Mouse (Mus musculus): Measurements from ENCODE around the gene Dzip3.

Dzip3 gene

DNA sequence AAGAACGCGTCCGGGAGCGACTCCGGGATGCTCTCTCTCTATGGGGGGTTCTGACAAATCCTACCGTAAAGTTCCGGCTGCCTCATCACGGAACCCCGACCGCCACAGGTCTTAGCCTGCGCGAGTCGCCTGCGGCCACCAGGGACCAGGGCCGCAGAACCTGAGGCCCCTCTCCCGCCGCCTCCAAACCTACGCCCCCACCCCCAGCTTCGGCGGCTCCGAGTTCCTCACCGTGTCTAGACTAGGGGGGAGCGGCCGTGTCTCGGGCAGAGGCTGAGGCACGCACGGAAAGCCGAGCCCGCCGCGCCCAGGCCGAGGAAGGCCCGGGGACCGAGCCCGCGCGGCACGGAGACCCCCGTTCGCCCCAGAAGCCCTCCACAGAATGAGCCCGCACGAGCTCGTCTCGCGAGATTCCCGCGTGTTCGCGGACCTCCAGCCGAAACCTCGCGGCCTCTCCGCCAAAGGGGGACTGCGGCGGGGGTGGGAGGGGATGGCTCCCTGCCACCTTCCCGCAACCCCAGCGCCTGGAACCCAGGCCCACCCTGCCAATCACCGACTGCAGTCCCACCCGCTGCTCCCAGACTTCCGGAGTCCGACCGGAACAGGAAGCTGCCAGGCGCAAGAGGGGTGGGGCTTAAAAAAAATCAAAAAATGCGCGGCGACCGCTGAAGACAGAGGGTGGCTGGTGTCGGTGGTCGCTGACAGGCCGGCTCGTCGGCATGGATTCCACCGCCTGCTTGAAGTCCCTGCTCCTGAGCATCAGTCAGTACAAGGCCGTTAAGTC is at the start of gene Dzip3, which contains the start of gene Cip2a:
Gene Dzip3, minus strand, starts transcription at position 607 of the 784 bp plus-strand sequence.
Gene Cip2a, plus strand, starts transcription at position 627 of the 784 bp plus-strand sequence.
- peak; percentile 87 for DNase-seq (ENCODE audit: low read depth, low spot score)

DNA sequence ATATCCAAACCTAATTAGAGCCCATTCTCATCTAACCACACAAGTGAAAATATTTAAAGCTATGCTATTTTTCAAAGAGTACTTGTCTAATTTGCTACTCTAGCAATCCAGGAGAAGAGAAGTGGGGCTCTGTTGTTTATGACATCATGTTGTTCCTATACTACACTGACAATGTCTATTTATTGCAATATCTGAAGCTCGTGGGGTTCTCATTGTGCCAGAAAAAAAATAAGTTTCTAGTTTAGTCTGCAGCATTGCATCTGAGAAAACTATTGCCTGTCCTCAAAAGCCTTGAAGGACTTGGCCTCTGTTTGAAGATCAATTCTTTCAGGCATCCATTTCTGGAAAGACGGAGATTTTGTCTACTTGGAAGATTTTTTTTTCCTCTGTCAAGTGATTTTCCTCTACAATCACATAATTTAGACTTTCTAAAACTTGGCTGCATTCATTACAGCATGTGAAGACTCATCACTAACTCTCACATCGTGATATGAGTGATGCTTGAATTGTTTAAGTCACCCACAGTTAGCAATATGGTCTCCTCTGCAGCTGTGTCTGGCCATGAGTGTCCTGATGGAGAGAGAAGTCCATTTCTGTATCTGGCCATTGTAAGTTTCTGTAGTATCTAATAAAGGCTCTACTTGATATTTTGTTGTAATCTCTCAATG is 46.7 kb upstream of the Dzip3 start:
- no peak for DNase-seq (ENCODE audit: low read depth, low spot score)

DNA sequence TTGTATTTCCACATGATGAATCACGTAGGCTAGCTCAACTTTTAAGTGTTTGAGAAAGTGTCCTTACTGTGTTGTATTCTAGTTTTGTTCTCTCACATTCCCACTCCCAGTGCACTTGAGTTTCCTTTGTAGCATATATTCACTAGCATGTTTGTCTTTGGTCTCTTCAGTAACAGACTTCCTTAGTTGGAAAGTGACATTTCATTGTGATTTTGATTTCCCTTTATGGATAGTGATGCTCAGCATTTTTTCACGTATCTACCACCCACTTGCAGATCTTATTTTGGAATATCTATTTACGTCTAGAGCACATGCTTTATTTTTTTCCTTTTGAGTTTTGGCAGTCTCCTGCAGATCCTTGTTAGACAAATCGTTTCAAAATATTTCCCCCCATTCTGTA is 43.8 kb upstream of the Dzip3 start:
- DNase-seq (ENCODE audit: low read depth, low spot score), result no peak

DNA sequence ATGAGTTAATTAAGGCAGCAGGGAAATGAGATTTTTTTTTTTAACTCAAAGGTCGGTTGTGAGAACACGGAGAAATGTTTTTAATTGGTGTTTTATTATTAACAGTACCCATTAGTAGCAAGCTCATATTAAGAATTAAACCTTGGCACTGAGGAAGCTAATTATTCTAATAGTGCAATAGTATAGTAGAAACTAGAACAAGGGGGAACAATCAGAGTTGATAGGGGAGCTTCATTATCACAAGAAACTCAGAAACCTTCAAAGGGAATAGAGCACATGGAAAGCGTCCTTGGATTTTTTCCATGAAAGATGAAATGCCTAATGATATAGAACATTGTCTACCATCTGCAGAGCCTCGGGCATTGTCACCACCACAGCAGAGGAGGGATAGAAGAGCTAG is 41.9 kb upstream of the Dzip3 start:
- no peak for DNase-seq (ENCODE audit: low read depth, low spot score)

DNA sequence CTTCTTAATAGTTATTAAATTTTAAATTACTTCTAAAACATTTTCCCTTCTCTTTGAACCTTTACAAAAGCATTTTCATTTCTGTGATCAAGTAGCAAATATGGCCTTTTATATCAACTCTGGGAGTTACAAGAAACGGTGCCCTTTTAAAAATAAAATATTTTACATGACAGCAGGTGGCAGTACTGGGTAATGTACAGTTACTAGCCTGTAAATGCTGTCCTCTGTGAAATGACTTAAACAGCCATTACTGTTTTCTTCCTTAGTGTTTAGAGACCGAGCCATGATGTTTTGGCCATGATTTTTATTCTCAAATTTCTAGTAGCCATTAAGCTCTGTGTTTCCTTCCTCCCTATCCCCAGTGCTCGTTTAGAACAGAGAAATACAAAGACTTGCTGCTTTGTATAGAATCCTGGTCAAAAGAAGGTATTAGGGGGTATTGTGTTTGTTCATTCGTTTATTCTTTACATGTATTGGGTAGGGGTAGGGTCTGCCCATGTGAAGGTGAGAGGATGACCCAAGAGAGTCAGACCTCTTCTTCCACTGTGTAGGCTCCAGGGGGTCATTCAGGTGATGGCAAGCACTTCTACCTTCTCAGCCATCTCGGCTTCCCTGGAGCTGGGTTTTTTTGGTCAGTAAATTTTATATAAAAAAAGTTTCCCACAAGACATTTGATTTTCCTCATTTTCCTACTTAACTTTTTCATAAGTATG is 22.8 kb upstream of the Dzip3 start:
- DNase-seq (ENCODE audit: low read depth, low spot score), result peak; percentile 61

DNA sequence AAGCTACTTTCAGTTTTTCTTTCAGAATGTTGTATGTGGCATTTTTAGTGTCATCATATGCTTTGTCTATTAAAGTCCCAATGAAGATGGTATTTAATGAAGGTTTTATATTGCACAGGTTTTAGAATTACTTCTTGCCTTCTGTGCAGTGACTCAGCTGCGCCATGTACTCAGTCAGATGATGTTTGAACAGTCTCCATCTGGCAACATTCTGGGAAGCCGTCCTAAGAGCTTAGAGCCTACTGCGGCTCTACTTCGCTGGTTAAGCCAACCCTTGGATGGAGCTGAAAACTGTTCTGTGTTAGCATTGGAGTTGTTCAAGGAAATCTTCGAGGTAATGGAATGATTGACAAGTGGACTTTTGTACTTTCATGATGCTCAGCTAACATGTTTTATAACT is 10.2 kb upstream of the Dzip3 start:
- DNase-seq (ENCODE audit: low read depth, low spot score), result no peak

DNA sequence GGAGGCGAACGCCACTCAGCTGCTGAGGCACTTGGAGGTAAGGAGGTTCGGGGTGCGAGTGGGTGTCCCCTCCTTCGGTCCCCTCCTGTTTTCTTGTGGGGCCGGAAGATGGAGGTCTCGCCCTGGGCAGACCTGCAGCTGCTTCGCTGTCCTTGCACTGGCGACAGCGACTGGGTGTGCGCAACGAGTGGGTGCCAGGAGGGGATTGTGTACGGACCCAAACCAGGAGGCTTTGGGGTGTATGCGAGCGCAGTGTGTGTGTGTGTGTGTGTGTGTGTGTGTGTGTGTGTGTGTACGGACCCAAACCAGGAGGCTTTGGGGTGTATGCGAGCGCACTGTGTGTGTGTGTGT is 353 bp upstream of the Dzip3 start:
- DNase-seq (ENCODE audit: low read depth, low spot score), result no peak

DNA sequence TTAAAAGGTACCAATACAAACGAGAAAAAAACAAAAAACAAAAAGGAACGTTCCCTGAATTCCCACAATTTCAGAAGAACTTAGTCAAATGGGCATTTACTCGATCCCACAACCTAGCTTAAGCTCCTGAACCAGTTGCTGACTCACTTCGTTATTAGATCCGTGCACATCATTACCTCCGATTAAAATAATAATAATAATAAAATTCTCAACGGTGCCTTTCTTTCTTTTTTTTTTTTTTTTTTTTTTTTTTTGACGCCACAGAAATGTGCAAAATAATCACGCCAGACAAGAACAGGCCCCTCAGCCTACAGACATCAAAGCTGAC is 770 bp downstream of the Dzip3 start:
- DNase-seq (ENCODE audit: low read depth, low spot score), result no peak

DNA sequence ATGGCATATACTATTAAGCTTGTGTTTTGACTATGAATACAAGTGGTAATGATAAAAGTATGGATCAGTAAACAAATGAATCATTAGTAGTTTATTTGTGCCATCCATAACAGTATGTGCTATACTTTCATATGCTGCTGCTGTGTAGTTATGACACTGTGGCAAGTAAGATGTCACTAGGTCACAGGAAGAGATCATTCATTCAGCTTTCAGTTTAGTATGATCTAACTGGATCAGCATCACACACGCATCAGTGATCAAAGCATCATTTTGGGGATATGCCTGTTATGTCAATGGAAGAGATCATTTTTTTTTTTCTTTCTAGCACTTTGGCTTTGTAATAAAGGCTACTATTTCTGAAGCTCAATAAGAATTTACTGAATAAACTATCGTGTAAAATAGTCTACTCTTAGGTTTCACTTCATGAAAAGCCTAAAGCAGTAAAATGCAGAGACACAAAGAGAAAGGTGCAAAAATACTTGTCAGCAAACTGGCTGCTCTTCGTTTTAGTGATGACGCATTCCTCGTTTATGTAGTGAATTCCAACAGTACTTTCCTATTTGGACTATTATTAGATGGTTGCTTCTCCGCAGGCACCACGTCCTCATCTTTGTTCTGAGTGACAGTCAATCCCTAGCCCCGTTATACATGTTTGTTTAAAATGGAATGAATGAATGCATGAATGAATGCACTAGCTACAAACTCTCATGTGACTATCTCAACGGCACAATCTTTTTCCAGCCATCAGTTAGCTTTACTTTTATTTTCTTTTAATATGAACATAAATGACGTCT is 1.3 kb downstream of the Dzip3 start:
- DNase-seq (ENCODE audit: low read depth, low spot score), result peak; percentile 63

DNA sequence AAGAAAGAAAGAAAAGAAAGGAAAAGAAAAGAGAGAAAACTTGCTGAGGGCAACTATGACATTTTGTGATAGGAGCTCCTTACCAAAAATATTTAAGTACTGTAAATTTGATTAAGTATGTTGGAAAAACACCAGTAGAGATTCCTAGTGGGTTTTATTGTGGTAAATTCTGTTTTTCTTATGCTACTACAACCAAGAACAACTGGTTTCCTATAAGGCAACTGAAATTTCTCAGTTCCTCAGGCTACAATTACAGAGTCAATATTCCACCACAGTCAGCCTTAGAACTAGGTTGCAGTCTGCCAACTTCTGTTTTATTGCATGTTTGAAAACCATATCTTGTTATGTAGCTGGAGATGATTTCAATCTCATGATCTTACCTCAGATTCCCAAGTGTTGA is 4.3 kb downstream of the Dzip3 start:
- DNase-seq (ENCODE audit: low read depth, low spot score), result no peak

DNA sequence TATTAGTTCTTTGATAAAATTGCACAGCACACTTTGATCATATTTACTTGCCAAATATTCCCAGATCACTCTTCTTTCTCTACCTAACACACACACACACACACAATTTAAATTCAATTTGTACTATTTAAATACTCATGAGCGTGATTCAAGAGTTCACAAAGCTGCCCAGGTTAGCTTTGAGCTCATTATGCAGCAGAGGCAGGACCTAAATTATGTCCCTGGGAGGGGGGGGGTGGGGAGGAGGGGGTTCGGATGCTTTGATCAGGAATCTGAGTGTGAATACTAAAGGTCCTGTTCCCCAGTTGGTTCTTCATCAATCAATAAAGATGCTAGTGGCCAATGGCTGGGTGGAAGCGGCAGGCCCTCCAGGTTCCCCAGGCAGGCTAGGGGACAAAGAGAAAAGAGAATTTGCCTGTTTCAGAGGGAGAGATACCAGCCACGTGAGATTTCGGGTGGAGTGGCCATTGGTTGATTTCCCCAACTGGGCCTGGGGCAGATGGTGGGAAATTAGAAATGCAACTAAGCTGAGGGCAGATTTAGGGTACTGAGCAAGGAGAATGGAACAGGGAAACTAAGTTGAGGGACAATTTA is 8.8 kb downstream of the Dzip3 start:
- no peak for DNase-seq (ENCODE audit: low read depth, low spot score)

DNA sequence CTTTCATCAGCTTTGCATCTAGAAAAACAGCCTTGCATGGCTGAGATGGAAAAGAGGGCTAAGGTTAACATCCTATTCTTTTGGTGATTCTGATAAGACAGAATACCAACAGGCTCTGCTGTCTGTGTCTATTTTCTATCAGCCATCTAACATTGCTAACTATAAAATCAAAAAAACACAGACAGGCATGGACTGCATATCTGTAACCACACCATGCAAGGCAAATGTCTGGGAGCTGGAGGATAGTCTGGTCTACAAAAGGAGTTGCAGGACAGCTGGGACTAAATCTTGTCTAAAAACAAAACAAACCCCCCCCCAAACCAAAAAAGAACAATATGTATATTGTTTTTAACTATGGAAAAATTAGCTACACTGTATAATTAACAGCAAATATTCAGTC is 14.0 kb downstream of the Dzip3 start:
- DNase-seq (ENCODE audit: low read depth, low spot score), result no peak

DNA sequence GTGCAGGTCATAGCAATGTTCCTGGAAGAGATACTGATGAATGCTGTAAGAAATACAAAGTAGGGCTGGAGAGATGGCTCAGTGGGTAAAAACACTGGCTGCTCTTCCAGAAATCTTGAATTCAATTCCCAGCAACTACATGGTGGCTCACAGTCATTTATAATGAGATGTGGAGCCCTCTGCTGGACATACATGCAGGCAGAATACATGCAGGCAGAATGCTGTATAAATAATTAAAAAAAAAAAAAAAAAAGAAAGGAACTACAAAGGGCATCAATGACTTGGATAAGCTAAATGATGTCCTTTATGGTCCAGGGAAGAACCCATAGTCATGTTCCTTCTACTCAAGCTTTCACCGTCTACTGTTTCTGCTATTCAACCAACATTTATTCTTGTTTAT is 20.4 kb downstream of the Dzip3 start:
- peak; percentile 61 for DNase-seq (ENCODE audit: low read depth, low spot score)

DNA sequence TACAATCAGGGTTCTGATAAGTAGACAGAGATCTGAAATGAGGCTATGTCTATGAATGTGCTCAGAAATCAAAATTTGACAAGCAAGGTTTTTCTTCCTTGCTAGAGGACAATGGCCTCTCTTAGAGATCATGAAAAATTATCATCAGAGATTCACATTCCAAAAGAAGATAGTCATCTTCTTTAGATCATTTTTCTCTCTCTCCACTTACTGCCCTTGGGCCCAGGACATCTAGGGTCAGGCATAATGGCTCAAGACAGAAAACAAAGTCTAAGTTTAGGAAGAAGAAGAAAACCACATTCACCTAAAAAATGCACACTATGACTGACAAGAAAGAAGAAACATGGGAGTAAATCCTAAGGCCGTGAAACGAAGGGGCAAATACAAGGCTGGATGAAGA is 21.0 kb downstream of the Dzip3 start:
- DNase-seq (ENCODE audit: low read depth, low spot score), result no peak

DNA sequence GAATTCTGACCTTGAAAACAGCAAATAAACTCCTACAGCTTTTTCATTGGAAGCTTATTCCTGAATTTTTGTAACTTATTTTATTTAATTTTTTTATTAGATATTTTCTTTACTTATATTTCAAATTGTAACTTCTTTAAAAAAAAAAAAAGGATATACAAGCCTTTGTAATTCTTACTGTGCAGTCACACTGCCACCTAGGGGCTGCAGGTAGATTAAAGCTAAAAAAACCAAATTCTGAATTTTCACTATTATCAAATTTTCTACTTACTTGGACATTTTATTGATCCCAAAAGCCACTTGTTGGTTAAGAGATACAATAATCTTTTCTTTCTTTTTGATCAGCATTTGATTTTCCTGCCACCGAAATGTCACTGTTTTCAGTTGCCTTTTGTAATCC is 52.2 kb downstream of the Dzip3 start:
- DNase-seq (ENCODE audit: low read depth, low spot score), result peak; percentile 63

DNA sequence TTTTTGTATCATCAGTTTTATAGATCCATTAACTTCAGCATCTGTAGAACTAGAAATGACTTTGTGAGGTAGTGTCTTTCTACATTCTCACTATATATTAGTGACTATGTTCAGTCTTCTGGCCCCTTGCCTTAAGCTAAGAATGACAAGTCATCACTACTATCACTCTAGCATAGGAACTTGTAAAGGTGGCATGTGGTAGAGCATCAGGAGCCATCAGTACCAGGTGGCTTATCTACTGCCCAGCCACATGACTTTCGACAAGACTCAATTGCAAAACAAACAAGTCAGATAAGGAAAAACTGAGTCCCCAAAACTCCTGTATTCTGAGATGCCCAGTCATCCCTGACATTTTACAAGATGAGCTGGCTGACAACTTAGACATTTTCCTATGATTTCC is 70.2 kb downstream of the Dzip3 start:
- DNase-seq (ENCODE audit: low read depth, low spot score), result no peak

DNA sequence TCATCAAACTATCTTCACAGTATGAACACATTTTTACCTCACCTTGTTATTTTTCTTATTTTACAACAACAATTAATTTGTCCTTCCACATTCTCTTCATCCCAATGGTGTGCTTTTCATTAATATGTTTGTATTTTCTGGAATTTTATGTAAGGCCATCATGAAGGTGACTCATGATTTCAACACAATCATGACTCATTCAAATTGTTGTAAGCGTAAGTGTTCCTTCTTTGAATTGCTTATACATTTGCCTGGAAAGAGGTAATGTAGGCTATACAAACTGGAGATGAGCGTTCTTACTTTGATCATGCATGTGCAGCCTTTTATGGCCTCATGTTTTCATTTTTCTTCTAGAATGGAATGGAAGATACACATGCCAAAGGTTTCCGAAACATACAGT is 80.8 kb downstream of the Dzip3 start:
- no peak for DNase-seq (ENCODE audit: low read depth, low spot score)

DNA sequence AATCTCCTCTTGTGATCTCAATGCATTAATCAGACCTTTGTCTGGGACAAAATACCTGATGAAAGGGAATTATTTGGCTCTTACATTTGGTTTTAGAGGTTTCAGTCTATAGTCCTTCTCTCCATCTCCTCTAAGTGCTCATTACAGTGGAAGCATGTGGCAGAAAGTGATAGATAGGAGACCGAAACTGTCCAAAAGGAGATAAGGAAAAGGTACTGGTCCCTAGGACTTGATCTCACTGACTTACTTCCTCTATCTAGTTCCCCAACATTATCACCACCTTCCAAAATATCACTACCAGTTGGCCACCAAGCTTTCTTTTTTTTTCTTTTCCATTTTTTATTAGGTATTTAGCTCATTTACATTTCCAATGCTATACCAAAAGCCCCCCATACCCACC is 82.8 kb downstream of the Dzip3 start:
- DNase-seq (ENCODE audit: low read depth, low spot score), result no peak

DNA sequence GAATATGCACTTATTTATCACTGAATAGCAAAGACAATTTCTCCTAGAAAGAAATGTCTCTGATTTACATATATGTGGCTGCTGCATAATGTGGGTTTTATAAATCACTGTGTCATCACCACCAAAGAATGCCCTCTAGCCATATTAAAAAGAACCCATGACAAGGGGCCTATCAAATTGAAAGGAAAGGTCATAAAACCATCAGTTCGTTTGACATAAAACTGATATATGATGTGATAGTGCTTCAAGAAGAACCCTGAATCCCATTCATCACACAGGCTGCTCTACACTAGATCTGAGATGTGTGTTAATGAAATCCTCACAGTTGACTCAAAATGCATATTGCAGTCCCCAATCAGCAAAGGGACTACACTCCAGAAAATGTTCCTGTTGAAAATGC is 94.1 kb downstream of the Dzip3 start:
- no peak for DNase-seq (ENCODE audit: low read depth, low spot score)

DNA sequence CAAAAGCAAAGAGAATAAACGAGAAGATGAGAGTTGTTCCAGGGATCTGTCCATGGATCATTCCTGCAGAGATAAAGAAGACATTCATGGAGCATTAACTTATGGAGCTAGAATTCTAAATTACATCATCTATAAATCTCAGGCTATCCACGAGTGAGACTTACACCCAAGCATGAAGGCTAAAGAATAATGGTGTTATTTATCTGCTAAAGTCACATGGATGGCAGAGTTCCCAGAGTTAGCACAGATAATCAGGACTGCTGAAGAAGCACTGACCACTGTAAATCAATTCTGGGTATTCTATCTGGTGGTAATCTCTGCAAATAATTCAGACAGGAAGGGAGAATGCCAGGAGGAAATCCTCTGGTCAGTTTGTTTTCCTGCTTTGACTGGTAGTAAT is 103.2 kb downstream of the Dzip3 start:
- DNase-seq (ENCODE audit: low read depth, low spot score), result no peak

Measured in CD4-positive, CD25-positive, alpha-beta regulatory T cell, adult 2 months (primary cell).